In genomic region chr17:31653277-31653676, GRCm38 (mm10) we compare ENCODE assay signal across 24 mouse cellular contexts. TPM values are rescaled to one million over a fixed set of nuclear protein-coding genes. Genes with fewer than 3 reads are reported as not detected.
A peak's percentile ranks its signal among the peaks of the same experiment; 100 is the strongest.
DNase-seq lines count a peak whose midpoint lies in the region; ATAC-seq and TF ChIP-seq lines count a peak whose summit lies in the region.
"Had no signal": no experiment of that assay in that cellular context is flagged by ENCODE, and none has a peak within 500 bp of the region (broad histone marks: within the 10 kb centered on the region; RNA-seq: fewer than 3 reads in every experiment).

No protein-coding gene starts in this region.

- TF ChIP-seq CTCF in lung, postnatal 0 days (IDR thresholded peaks at IDR 0.05) = no peak
- no peak for TF ChIP-seq CTCF in lung, adult 2 months (IDR thresholded peaks at IDR 0.05; ENCODE audit: insufficient read depth, low read length)
- TF ChIP-seq CTCF in G1E (IDR thresholded peaks at IDR 0.05; ENCODE audit: low read depth, low read length) = no peak

- H3K9ac ChIP-seq in lung, postnatal 0 days (replicated peaks; ENCODE audit: low read depth) = no peak overlapping the region
- H3K9ac ChIP-seq: embryonic facial prominence, embryonic 15.5 days; hindbrain, embryonic 13.5 days had no signal

- H3K4me1 ChIP-seq in lung, postnatal 0 days (ENCODE audit: insufficient read depth, low read depth, low read length) = peaks cover 8% of the 10 kb centered on the region; the same call in 1 of the 2 replicates
- peaks cover 8% of the 10 kb centered on the region; the same call in 1 of the 2 replicates for H3K4me1 ChIP-seq in lung, adult 2 months (ENCODE audit: control insufficient read depth, insufficient read depth, low read length)
- H3K4me1 ChIP-seq in G1E (ENCODE audit: insufficient read depth, low read depth, low read length) = peaks cover 54% of the 10 kb centered on the region

- no peaks in the 10 kb centered on the region for H3K27me3 ChIP-seq in lung, postnatal 0 days (replicated peaks; ENCODE audit: insufficient read depth, low read length)
- H3K27me3 ChIP-seq in G1E (ENCODE audit: insufficient read depth, low read length) = no peaks in the 10 kb centered on the region
- H3K27me3 ChIP-seq: embryonic facial prominence, embryonic 15.5 days; hindbrain, embryonic 13.5 days had no signal

- H3K9me3 ChIP-seq in lung, postnatal 0 days (ENCODE audit: low read length) = no peaks in the 10 kb centered on the region
- H3K9me3 ChIP-seq in G1E (replicated peaks) = no peaks in the 10 kb centered on the region
- H3K9me3 ChIP-seq: embryonic facial prominence, embryonic 15.5 days; forebrain, embryonic 10.5 days; hindbrain, embryonic 13.5 days had no signal

- no peak overlapping the region for H3K4me3 ChIP-seq in lung, postnatal 0 days (ENCODE audit: low read depth, low read length)
- H3K4me3 ChIP-seq in lung, adult 2 months (replicated peaks; ENCODE audit: extremely low read depth, low read depth, low read length) = no peak overlapping the region
- peak overlapping the region; percentile 25; the same call in 1 of the 2 replicates for H3K4me3 ChIP-seq in G1E (ENCODE audit: low read depth, low read length)
- H3K4me3 ChIP-seq: embryonic facial prominence, embryonic 15.5 days; erythroblast, embryonic 14.5 days; forebrain, embryonic 10.5 days; hindbrain, embryonic 13.5 days had no signal

- WGBS in lung, postnatal 0 days = 86% methylated on average over 6 of the region's 6 CpGs
- 76% methylated on average over 6 of the region's 6 CpGs for WGBS in lung, adult 2 months

- DNase-seq in lung, postnatal 0 days (ENCODE audit: low spot score) = no peak
- DNase-seq in lung, adult 2 months = no peak
- DNase-seq in G1E (ENCODE audit: low spot score) = no peak
- DNase-seq in thymus, postnatal 14 days = peak; percentile 51
- DNase-seq in right cerebral cortex, postnatal 14 days = no peak
- DNase-seq in layer of hippocampus, adult 9-10 months (ENCODE audit: low spot score) = no peak
- DNase-seq in embryo, embryonic 9.5 days (ENCODE audit: extremely low spot score) = no peak
- DNase-seq: adrenal gland, postnatal 10 days; cerebellum, adult 18-20 months; cerebellum, postnatal 10 days; gastrocnemius, postnatal 36 days; heart, adult 11 months; heart, postnatal 10 days; heart, postnatal 4 days had no signal

- ATAC-seq in lung, postnatal 0 days = peak; percentile 7; the same call in 1 of the 2 replicates
- ATAC-seq in G1E (ENCODE audit: extremely low read depth, insufficient number of reproducible peaks, low FRiP score, poor library complexity, severe bottlenecking) = no peak
- ATAC-seq in neutrophil, adult 5-6 weeks (ENCODE audit: extremely low read depth, insufficient number of reproducible peaks, low FRiP score, poor library complexity, severe bottlenecking) = peak; percentile 20; the same call in 1 of the 2 replicates
- ATAC-seq: forebrain, embryonic 14.5 days had no signal

- peaks cover 43% of the 10 kb centered on the region for H3K36me3 ChIP-seq in lung, postnatal 0 days (ENCODE audit: insufficient read depth, low read length)
- peaks cover 89% of the 10 kb centered on the region for H3K36me3 ChIP-seq in G1E (replicated peaks)

- TF ChIP-seq EP300 in lung, postnatal 0 days (IDR thresholded peaks at IDR 0.05) = no peak

- no peak overlapping the region for H3K27ac ChIP-seq in lung, postnatal 0 days (ENCODE audit: low read length)
- H3K27ac ChIP-seq: embryonic facial prominence, embryonic 15.5 days; forebrain, embryonic 10.5 days; hindbrain, embryonic 13.5 days had no signal

- H3K4me2 ChIP-seq in lung, postnatal 0 days (replicated peaks; ENCODE audit: low read depth, low read length) = no peak overlapping the region
- H3K4me2 ChIP-seq: embryonic facial prominence, embryonic 15.5 days; hindbrain, embryonic 13.5 days had no signal

- TF ChIP-seq POLR2A in lung, adult 2 months (IDR thresholded peaks at IDR 0.05; ENCODE audit: borderline replicate concordance, extremely low read depth, low read depth, low read length) = no peak

RNA-seq across cellular contexts. Expression of gene U2af1, which starts 5.4 kb away (rescaled TPM):
- 151 and 161 TPM in 2 replicates for polyA plus RNA-seq in lung, postnatal 0 days (2015; fragmentation: Nextera tagmentation; extraction: Ambion mirVana)
- polyA plus RNA-seq in lung, adult 2 months (2012; rRNA removed) = 35.1 and 49.0 TPM in 2 replicates
- total RNA-seq in G1E (2014; fragmentation: Nextera tagmentation) = 72.5 and 104 TPM in 2 replicates
- 259 and 261 TPM in 2 replicates for total RNA-seq in G1E (2017)
- 124 and 130 TPM in 2 replicates for polyA plus RNA-seq in G1E (2012)
- 84.4 and 96.3 TPM in 2 replicates for total RNA-seq in neutrophil, adult 5-6 weeks (2017)

RNA-seq across cellular contexts. Expression of gene Cbs, which starts 16.2 kb away (rescaled TPM):
- 1.2 and 1.4 TPM in 2 replicates for polyA plus RNA-seq in lung, postnatal 0 days (2015; fragmentation: Nextera tagmentation; extraction: Ambion mirVana)
- 5.5 and 6.3 TPM in 2 replicates for polyA plus RNA-seq in lung, adult 2 months (2012; rRNA removed)
- not detected in 2 replicates for total RNA-seq in G1E (2014; fragmentation: Nextera tagmentation)
- total RNA-seq in G1E (2017) = 0.05 and 0.12 TPM in 2 replicates
- not detected in 2 replicates for polyA plus RNA-seq in G1E (2012)
- total RNA-seq in neutrophil, adult 5-6 weeks (2017) = not detected in 2 replicates

RNA-seq across cellular contexts. Expression of gene Cryaa, which starts 24.3 kb away (rescaled TPM):
- polyA plus RNA-seq in lung, postnatal 0 days (2015; fragmentation: Nextera tagmentation; extraction: Ambion mirVana) = 0.76 and 1.2 TPM in 2 replicates
- polyA plus RNA-seq in lung, adult 2 months (2012; rRNA removed) = 2.5 and 2.9 TPM in 2 replicates
- total RNA-seq in G1E (2014; fragmentation: Nextera tagmentation) (not detected in 2 replicates), G1E (2017) (not detected in 2 replicates)
- not detected in 2 replicates for polyA plus RNA-seq in G1E (2012)
- 1.0 TPM in 1 of 2 replicates, not detected in the other for total RNA-seq in neutrophil, adult 5-6 weeks (2017)
- total RNA-seq: adrenal gland, postnatal 10 days; adrenal gland, postnatal 4 days; gastrocnemius, adult 8-10 months; gastrocnemius, postnatal 36 days; heart, postnatal 10 days; heart, postnatal 4 days; MEL had no signal
- polyA plus RNA-seq: erythroblast, embryonic 14.5 days; forebrain, embryonic 10.5 days; heart, embryonic 14.5 days; hindbrain, embryonic 13.5 days had no signal
